23 mouse cellular contexts compared by ENCODE assay signal in genomic region chr2:152090486-152090885, GRCm38 (mm10). TPM values are rescaled to one million over a fixed set of nuclear protein-coding genes. Genes with fewer than 3 reads are reported as not detected.
"Had no signal": no experiment of that assay in that cellular context is flagged by ENCODE, and none has a peak within 500 bp of the region (broad histone marks: within the 10 kb centered on the region; RNA-seq: fewer than 3 reads in every experiment).

No protein-coding gene starts in this region.

- H3K9ac ChIP-seq: limb, embryonic 12.5 days; limb, embryonic 15.5 days; liver, embryonic 14.5 days; liver, postnatal 0 days; lung, embryonic 14.5 days; midbrain, embryonic 15.5 days had no signal

- H3K4me3 ChIP-seq: limb, embryonic 12.5 days; limb, embryonic 15.5 days; midbrain, embryonic 15.5 days; myocyte had no signal

- ATAC-seq: liver, postnatal 0 days; lung, postnatal 0 days; midbrain, embryonic 15.5 days had no signal

- H3K4me2 ChIP-seq: limb, embryonic 12.5 days; limb, embryonic 15.5 days; liver, embryonic 11.5 days; lung, embryonic 14.5 days; midbrain, embryonic 15.5 days had no signal

- H3K36me3 ChIP-seq: limb, embryonic 12.5 days; limb, embryonic 15.5 days; midbrain, embryonic 15.5 days had no signal

- H3K27ac ChIP-seq: limb, embryonic 12.5 days; limb, embryonic 15.5 days; liver, embryonic 14.5 days; macrophage; midbrain, embryonic 15.5 days; stomach, postnatal 0 days had no signal

- DNase-seq: kidney, adult 18-20 months; kidney, adult 9 months; kidney, postnatal 14 days; kidney, postnatal 4 days; left cerebral cortex, postnatal 4 days; liver, postnatal 0 days; lung, embryonic 14.5 days; right cerebral cortex, adult 18-20 months; right cerebral cortex, postnatal 14 days; right cerebral cortex, postnatal 4 days; thymus, adult 2 months; thymus, postnatal 14 days; thymus, postnatal 4 days had no signal

- H3K9me3 ChIP-seq: limb, embryonic 12.5 days; limb, embryonic 15.5 days; midbrain, embryonic 15.5 days had no signal

RNA-seq across cellular contexts. Expression of gene Scrt2, which starts 9.2 kb away (rescaled TPM):
- polyA plus RNA-seq: kidney, embryonic 16.5 days; limb, embryonic 12.5 days; limb, embryonic 15.5 days; liver, embryonic 11.5 days; liver, postnatal 0 days; lung, embryonic 14.5 days; lung, postnatal 0 days; macrophage; myocyte; stomach, postnatal 0 days had no signal

RNA-seq across cellular contexts. Expression of gene Tcf15, which starts 52.9 kb away (rescaled TPM):
- polyA plus RNA-seq: macrophage, myocyte had no signal
